Mouse (Mus musculus): ENCODE data around the gene Folr2. TPM values are rescaled to one million over a fixed set of nuclear protein-coding genes. Genes with fewer than 3 reads are reported as not detected.

The Folr2 gene
- total RNA-seq (2022) = 1 to 10 TPM; 3.1 to 5.9 (median 4.3) TPM

GRCm38 (mm10) chr7:101857094-101857493 lies at the start of gene Folr2:
Gene Folr2 (minus strand): TSS chr7:101857194.
- DNase-seq (ENCODE audit: low spot score) = no peak

- DNase-seq (ENCODE audit: low spot score) = no peak
Observed at GRCm38 (mm10) chr7:101906696-101907095, 49.7 kb upstream of the Folr2 start.

GRCm38 (mm10) chr7:101906287-101906681 lies 49.3 kb upstream of the Folr2 start, which contains the start of gene Tomt:
Gene Tomt (minus strand): TSS chr7:101906359.
- DNase-seq (ENCODE audit: low spot score) = no peak

GRCm38 (mm10) chr7:101905561-101906286 lies 48.7 kb upstream of the Folr2 start, which contains the start of gene Lamtor1:
Gene Lamtor1 (plus strand): TSS chr7:101905904.
- DNase-seq (ENCODE audit: low spot score) = peak; percentile 100

GRCm38 (mm10) chr7:101902846-101903245 lies 45.9 kb upstream of the Folr2 start:
- DNase-seq (ENCODE audit: low spot score) = no peak

- DNase-seq (ENCODE audit: low spot score) = no peak
Observed at GRCm38 (mm10) chr7:101901969-101902368, 45.0 kb upstream of the Folr2 start.

- DNase-seq (ENCODE audit: low spot score) = no peak
Observed at GRCm38 (mm10) chr7:101900331-101901097, 43.5 kb upstream of the Folr2 start.

- peak; percentile 98 for DNase-seq (ENCODE audit: low spot score)
Observed at GRCm38 (mm10) chr7:101896104-101897066, 39.4 kb upstream of the Folr2 start.

GRCm38 (mm10) chr7:101895695-101896094 lies 38.7 kb upstream of the Folr2 start:
- no peak for DNase-seq (ENCODE audit: low spot score)

- DNase-seq (ENCODE audit: low spot score) = no peak
Observed at GRCm38 (mm10) chr7:101888460-101888859, 31.5 kb upstream of the Folr2 start.

- no peak for DNase-seq (ENCODE audit: low spot score)
Observed at GRCm38 (mm10) chr7:101886274-101886673, 29.3 kb upstream of the Folr2 start.

GRCm38 (mm10) chr7:101884160-101884559 lies 27.2 kb upstream of the Folr2 start:
- DNase-seq (ENCODE audit: low spot score) = no peak

GRCm38 (mm10) chr7:101882413-101883154 lies 25.6 kb upstream of the Folr2 start:
- DNase-seq (ENCODE audit: low spot score) = no peak

- DNase-seq (ENCODE audit: low spot score) = no peak
Observed at GRCm38 (mm10) chr7:101880855-101881254, 23.9 kb upstream of the Folr2 start.

GRCm38 (mm10) chr7:101875978-101876377 lies 19.0 kb upstream of the Folr2 start:
- DNase-seq (ENCODE audit: low spot score) = no peak

GRCm38 (mm10) chr7:101871296-101871695 lies 14.3 kb upstream of the Folr2 start:
- DNase-seq (ENCODE audit: low spot score) = no peak

GRCm38 (mm10) chr7:101870629-101871028 lies 13.6 kb upstream of the Folr2 start, which contains the start of gene Folr1:
Gene Folr1 (minus strand): TSS chr7:101870788.
- DNase-seq (ENCODE audit: low spot score) = no peak

GRCm38 (mm10) chr7:101869163-101869500 lies 12.1 kb upstream of the Folr2 start:
- DNase-seq (ENCODE audit: low spot score) = no peak

GRCm38 (mm10) chr7:101868241-101869162 lies 11.5 kb upstream of the Folr2 start:
- DNase-seq (ENCODE audit: low spot score) = no peak

- DNase-seq (ENCODE audit: low spot score) = no peak
Observed at GRCm38 (mm10) chr7:101867482-101867881, 10.5 kb upstream of the Folr2 start.
